Mouse (Mus musculus): Measurements from ENCODE around the gene Veph1. TPM values are rescaled to one million over a fixed set of nuclear protein-coding genes. Genes with fewer than 3 reads are reported as not detected.

Gene Veph1
- polyA plus RNA-seq (2012; rRNA removed), result 0.85 and 1.2 TPM in 2 replicates
- 2.3 and 2.8 TPM in 2 replicates for polyA plus RNA-seq (2014; fragmentation: Nextera tagmentation; extraction: Ambion mirVana)

GRCm38 (mm10) chr3:66296545-66296944 is at the start of gene Veph1:
Veph1 (minus strand) TSS chr3:66296837.
- WGBS, result 27% methylated on average over 11 of the region's 11 CpGs
- Histone ChIP-seq H3K9me3 (ENCODE audit: control insufficient read depth, low read length) (no peaks in the 10 kb centered on the region), H3K27me3 (ENCODE audit: control insufficient read depth, insufficient read depth, low read length) (no peaks in the 10 kb centered on the region), H3K9ac (ENCODE audit: low read depth, low read length, severe bottlenecking) (no peak within 1 kb of the TSS), H3K4me3 (replicated peaks; ENCODE audit: low read length) (no peak within 1 kb of the TSS), H3K27ac (replicated peaks; ENCODE audit: low read depth, low read length) (no peak within 1 kb of the TSS), H3K4me2 (replicated peaks; ENCODE audit: low read depth, low read length, severe bottlenecking) (no peak within 1 kb of the TSS; the same call in 1 of the 2 replicates), H3K4me1 (ENCODE audit: control insufficient read depth, insufficient read depth, low read length) (peaks cover 11% of the 10 kb centered on the region), H3K36me3 (ENCODE audit: control insufficient read depth, insufficient read depth, low read length) (no peaks in the 10 kb centered on the region)
- no peak for TF ChIP-seq POLR2A (IDR thresholded peaks at IDR 0.05; ENCODE audit: borderline replicate concordance, extremely low read depth, insufficient read depth, insufficient read length)
- no peak for ATAC-seq (ENCODE audit: low FRiP score, low read depth)
- DNase-seq (ENCODE audit: low spot score), result no peak

- no peak overlapping the region for H3K27ac ChIP-seq (replicated peaks; ENCODE audit: low read depth, low read length)
- no peaks in the 10 kb centered on the region for H3K9me3 ChIP-seq (ENCODE audit: control insufficient read depth, low read length)
- no peaks in the 10 kb centered on the region for H3K36me3 ChIP-seq (ENCODE audit: control insufficient read depth, insufficient read depth, low read length)
- ATAC-seq (ENCODE audit: low FRiP score, low read depth) (no peak), DNase-seq (ENCODE audit: low spot score) (no peak)
- 78% methylated on average over 2 of the region's 2 CpGs for WGBS
- no peak overlapping the region for H3K9ac ChIP-seq (ENCODE audit: low read depth, low read length, severe bottlenecking)
- H3K4me3 ChIP-seq (replicated peaks; ENCODE audit: low read length), result no peak overlapping the region
- no peak for TF ChIP-seq POLR2A (IDR thresholded peaks at IDR 0.05; ENCODE audit: borderline replicate concordance, extremely low read depth, insufficient read depth, insufficient read length)
- H3K27me3 ChIP-seq (ENCODE audit: control insufficient read depth, insufficient read depth, low read length), result no peaks in the 10 kb centered on the region
- no peak overlapping the region for H3K4me2 ChIP-seq (replicated peaks; ENCODE audit: low read depth, low read length, severe bottlenecking)
- H3K4me1 ChIP-seq (ENCODE audit: control insufficient read depth, insufficient read depth, low read length), result no peaks in the 10 kb centered on the region
These were observed 44.1 kb upstream of the Veph1 start for GRCm38 (mm10) chr3:66340742-66341141.

- H3K4me3 ChIP-seq (replicated peaks; ENCODE audit: low read length), result no peak overlapping the region
- no peak overlapping the region for H3K9ac ChIP-seq (ENCODE audit: low read depth, low read length, severe bottlenecking)
- H3K36me3 ChIP-seq (ENCODE audit: control insufficient read depth, insufficient read depth, low read length), result no peaks in the 10 kb centered on the region
- ATAC-seq (ENCODE audit: low FRiP score, low read depth) (no peak), DNase-seq (ENCODE audit: low spot score) (no peak)
- H3K27ac ChIP-seq (replicated peaks; ENCODE audit: low read depth, low read length), result no peak overlapping the region
- no peak overlapping the region for H3K4me2 ChIP-seq (replicated peaks; ENCODE audit: low read depth, low read length, severe bottlenecking)
- 55% methylated on average over 9 of the region's 9 CpGs for WGBS
- no peaks in the 10 kb centered on the region for H3K9me3 ChIP-seq (ENCODE audit: control insufficient read depth, low read length)
- TF ChIP-seq POLR2A (IDR thresholded peaks at IDR 0.05; ENCODE audit: borderline replicate concordance, extremely low read depth, insufficient read depth, insufficient read length), result no peak
- H3K27me3 ChIP-seq (ENCODE audit: control insufficient read depth, insufficient read depth, low read length), result no peaks in the 10 kb centered on the region
- 0 out of 2 replicates have a peak, but pooled peaks cover 2% of the 10 kb centered on the region for H3K4me1 ChIP-seq (ENCODE audit: control insufficient read depth, insufficient read depth, low read length)
These were observed 35.7 kb upstream of the Veph1 start for GRCm38 (mm10) chr3:66332401-66332729.

- H3K4me1 ChIP-seq (ENCODE audit: control insufficient read depth, insufficient read depth, low read length), result 0 out of 2 replicates have a peak, but pooled peaks cover 2% of the 10 kb centered on the region
- no peak overlapping the region for H3K9ac ChIP-seq (ENCODE audit: low read depth, low read length, severe bottlenecking)
- no peak overlapping the region for H3K27ac ChIP-seq (replicated peaks; ENCODE audit: low read depth, low read length)
- no peak for TF ChIP-seq POLR2A (IDR thresholded peaks at IDR 0.05; ENCODE audit: borderline replicate concordance, extremely low read depth, insufficient read depth, insufficient read length)
- H3K4me2 ChIP-seq (replicated peaks; ENCODE audit: low read depth, low read length, severe bottlenecking), result no peak overlapping the region
- no peak overlapping the region for H3K4me3 ChIP-seq (replicated peaks; ENCODE audit: low read length)
- ATAC-seq (ENCODE audit: low FRiP score, low read depth) (peak; percentile 84), DNase-seq (ENCODE audit: low spot score) (peak; percentile 89)
- H3K27me3 ChIP-seq (ENCODE audit: control insufficient read depth, insufficient read depth, low read length), result no peaks in the 10 kb centered on the region
- no peaks in the 10 kb centered on the region for H3K9me3 ChIP-seq (ENCODE audit: control insufficient read depth, low read length)
- H3K36me3 ChIP-seq (ENCODE audit: control insufficient read depth, insufficient read depth, low read length), result no peaks in the 10 kb centered on the region
- WGBS, result 48% methylated on average over 12 of the region's 12 CpGs
These were observed 35.2 kb upstream of the Veph1 start for GRCm38 (mm10) chr3:66331592-66332400.

GRCm38 (mm10) chr3:66330896-66331579 is 34.4 kb upstream of the Veph1 start:
- no peaks in the 10 kb centered on the region for H3K9me3 ChIP-seq (ENCODE audit: control insufficient read depth, low read length)
- 92% methylated on average over 15 of the region's 15 CpGs for WGBS
- no peak for DNase-seq (ENCODE audit: low spot score)
- no peak overlapping the region for H3K9ac ChIP-seq (ENCODE audit: low read depth, low read length, severe bottlenecking)
- H3K4me3 ChIP-seq (replicated peaks; ENCODE audit: low read length), result no peak overlapping the region
- no peak overlapping the region for H3K4me2 ChIP-seq (replicated peaks; ENCODE audit: low read depth, low read length, severe bottlenecking)
- H3K27ac ChIP-seq (replicated peaks; ENCODE audit: low read depth, low read length), result no peak overlapping the region
- no peaks in the 10 kb centered on the region for H3K27me3 ChIP-seq (ENCODE audit: control insufficient read depth, insufficient read depth, low read length)
- TF ChIP-seq POLR2A (IDR thresholded peaks at IDR 0.05; ENCODE audit: borderline replicate concordance, extremely low read depth, insufficient read depth, insufficient read length), result no peak
- H3K4me1 ChIP-seq (ENCODE audit: control insufficient read depth, insufficient read depth, low read length), result 0 out of 2 replicates have a peak, but pooled peaks cover 2% of the 10 kb centered on the region
- H3K36me3 ChIP-seq (ENCODE audit: control insufficient read depth, insufficient read depth, low read length), result no peaks in the 10 kb centered on the region
- ATAC-seq (ENCODE audit: low FRiP score, low read depth), result no peak

Measured in limb, embryonic 14.5 days (tissue).